Mouse (Mus musculus) forebrain, embryonic 13.5 days (tissue): Measurements from ENCODE around the gene Cars. TPM values are rescaled to one million over a fixed set of nuclear protein-coding genes. Genes with fewer than 3 reads are reported as not detected.

Experiments used
- microRNA-seq: library from miRNA; unstranded; fragments of <30 nt; microRNA quantifications from one replicate; pipeline ENCODE4, GENCODE M21; 2016
- polyA plus RNA-seq: library from polyadenylated mRNA; unstranded; fragments of >200 nt; fragmentation: Nextera tagmentation; extraction: Ambion mirVana; gene quantifications from 2 replicates; pipeline ENCODE4 v1.2.1, GENCODE M21; 2015

Cars gene
- polyA plus RNA-seq, 1 experiment from 2014 or later = 64.4 TPM

Small RNA genes lying within 50 kb of the gene (microRNA-seq; reads per million reads assigned to microRNA genes)
- gene Mir7064 = 0.80 reads per million

Other genes with a start within 250 kb of the Cars start
- gene Cdkn1c, start 139.0 kb downstream of the Cars start, polyA plus RNA-seq = 140 and 149 TPM in 2 replicates
- gene Slc22a18, start 126.4 kb downstream of the Cars start, polyA plus RNA-seq = 0.15 and 0.45 TPM in 2 replicates
- gene Phlda2, start 96.9 kb downstream of the Cars start, polyA plus RNA-seq = 0.55 TPM in 1 of 2 replicates, not detected in the other
- gene Nap1l4, start 51.0 kb downstream of the Cars start, polyA plus RNA-seq = 346 and 367 TPM in 2 replicates
- 0.05 and 0.14 TPM in 2 replicates for gene Tnfrsf26, start 28.6 kb upstream of the Cars start, polyA plus RNA-seq
- gene Tnfrsf22, start 49.6 kb upstream of the Cars start, polyA plus RNA-seq = 5.3 and 5.5 TPM in 2 replicates
- 0.61 and 0.73 TPM in 2 replicates for gene Tnfrsf23, start 85.8 kb upstream of the Cars start, polyA plus RNA-seq
- gene Osbpl5, start 156.9 kb upstream of the Cars start, polyA plus RNA-seq = 21.6 and 22.6 TPM in 2 replicates
- not detected in 2 replicates for gene Mrgprg, start 166.9 kb upstream of the Cars start, polyA plus RNA-seq
- gene Mrgpre, start 184.4 kb upstream of the Cars start, polyA plus RNA-seq = 1.8 and 1.9 TPM in 2 replicates
- gene Nadsyn1, start 222.8 kb upstream of the Cars start, polyA plus RNA-seq = 5.6 and 6.8 TPM in 2 replicates
- 47.1 and 52.0 TPM in 2 replicates for gene Dhcr7, start 223.1 kb upstream of the Cars start, polyA plus RNA-seq